Mouse (Mus musculus) lung, adult 2 months (tissue): ENCODE results near the gene Sod1. TPM values are rescaled to one million over a fixed set of nuclear protein-coding genes. Genes with fewer than 3 reads are reported as not detected.
A peak's percentile ranks its signal among the peaks of the same experiment; 100 is the strongest.

Experiments used
- DNase-seq: peaks from one replicate; pipeline ENCODE4 v3.0.0; 2022
- H3K4me1 ChIP-seq: fragments of 200-500 bp; 2 replicates; pipeline ENCODE4 v1.6.1; 2011; ENCODE audit warnings: low read length; ENCODE audit not compliant: control insufficient read depth, insufficient read depth
- H3K4me3 ChIP-seq: fragments of 200-500 bp; replicated peaks from 2 replicates; pipeline ENCODE3; 2011; ENCODE audit warnings: low read depth, mild to moderate bottlenecking, control low read depth, low read length; ENCODE audit errors: extremely low read depth
- CTCF ChIP-seq: fragments of 200-500 bp; IDR thresholded peaks from 2 replicates; pipeline ENCODE4 v1.5.1; 2011; ENCODE audit warnings: mild to moderate bottlenecking, low read length, control low read depth; ENCODE audit not compliant: insufficient read depth
- POLR2A ChIP-seq: fragments of 200-500 bp; IDR thresholded peaks from 2 replicates; pipeline ENCODE4 v1.6.1; 2011; ENCODE audit warnings: low read depth, mild to moderate bottlenecking, control low read depth, low read length, borderline replicate concordance; ENCODE audit errors: extremely low read depth
- WGBS: fragments of 180-500 bp; shearing (Covaris S2); methylation state at CpG from one replicate; pipeline ENCODE4 v1.1.7; 2018; 5-methylcytosine and 5-hydroxymethylcytosine counted together
- polyA plus RNA-seq: library from polyadenylated mRNA; depleted of rRNA; stranded (reverse); fragments of >200 nt; gene quantifications from 2 replicates; pipeline ENCODE4 v1.2.3, GENCODE M21; 2012

The Sod1 gene
- polyA plus RNA-seq, 1 experiment, result 549 TPM

- under 1% methylated on average over 52 of the region's 52 CpGs for WGBS
- Histone ChIP-seq H3K4me1 (peaks cover 3% of the 10 kb centered on the region), H3K4me3 (peak overlapping the region; percentile 75)
- DNase-seq, result peak; percentile 69
- TF ChIP-seq CTCF, result no peak
- TF ChIP-seq POLR2A, result no peak
These were observed 408 bp downstream of the Sod1 start for GRCm38 (mm10) chr16:90220892-90221431.

- no peak for DNase-seq
- WGBS, result under 1% methylated on average over 20 of the region's 20 CpGs
- H3K4me1 ChIP-seq, result peaks cover 3% of the 10 kb centered on the region
- TF ChIP-seq POLR2A (no peak), CTCF (no peak)
- peak overlapping the region; percentile 75 for H3K4me3 ChIP-seq
These were observed 1.0 kb downstream of the Sod1 start for GRCm38 (mm10) chr16:90221441-90222070.

- Histone ChIP-seq H3K4me1 (peaks cover 6% of the 10 kb centered on the region), H3K4me3 (no peak overlapping the region)
- TF ChIP-seq CTCF, result no peak
- TF ChIP-seq POLR2A, result no peak
- no peak for DNase-seq
- WGBS, result 82% methylated on average over 6 of the region's 6 CpGs
These were observed 9.3 kb downstream of the Sod1 start for GRCm38 (mm10) chr16:90229897-90230296.

- WGBS, result 81% methylated on average over 7 of the region's 7 CpGs
- H3K4me3 ChIP-seq, result no peak overlapping the region
- no peak for TF ChIP-seq CTCF
- no peak for TF ChIP-seq POLR2A
- peaks cover 6% of the 10 kb centered on the region for H3K4me1 ChIP-seq
- no peak for DNase-seq
These were observed 10.7 kb downstream of the Sod1 start for GRCm38 (mm10) chr16:90231302-90231701.

- no peak for TF ChIP-seq POLR2A
- TF ChIP-seq CTCF, result no peak
- WGBS, result 83% methylated on average over 10 of the region's 10 CpGs
- H3K4me3 ChIP-seq, result no peak overlapping the region
- DNase-seq, result no peak
- peaks cover 6% of the 10 kb centered on the region for H3K4me1 ChIP-seq
These were observed 13.1 kb downstream of the Sod1 start for GRCm38 (mm10) chr16:90233702-90234101.

GRCm38 (mm10) chr16:90234617-90235016, 14.1 kb downstream of the Sod1 start:
- 39% methylated on average over 6 of the region's 6 CpGs for WGBS
- H3K4me3 ChIP-seq, result no peak overlapping the region
- H3K4me1 ChIP-seq, result peaks cover 6% of the 10 kb centered on the region
- no peak for TF ChIP-seq CTCF
- no peak for TF ChIP-seq POLR2A
- no peak for DNase-seq

GRCm38 (mm10) chr16:90235188-90235587, 14.6 kb downstream of the Sod1 start:
- 78% methylated on average over 3 of the region's 3 CpGs for WGBS
- TF ChIP-seq POLR2A (no peak), CTCF (no peak)

GRCm38 (mm10) chr16:90239128-90239746, 18.7 kb downstream of the Sod1 start:
- TF ChIP-seq POLR2A (no peak), CTCF (no peak)
- Histone ChIP-seq H3K4me3 (no peak overlapping the region), H3K4me1 (peaks cover 3% of the 10 kb centered on the region)
- 71% methylated on average over 6 of the region's 6 CpGs for WGBS
- DNase-seq, result no peak

More at GRCm38 (mm10) chr16:90235188-90235587, 14.6 kb downstream of the Sod1 start:
- no peak for DNase-seq
- peaks cover 6% of the 10 kb centered on the region for H3K4me1 ChIP-seq
- H3K4me3 ChIP-seq, result no peak overlapping the region

- WGBS, result 86% methylated on average over 4 of the region's 4 CpGs
- TF ChIP-seq CTCF, result no peak
- TF ChIP-seq POLR2A, result no peak
- Histone ChIP-seq H3K4me1 (no peaks in the 10 kb centered on the region), H3K4me3 (no peak overlapping the region)
- DNase-seq, result no peak
These were observed 21.3 kb downstream of the Sod1 start for GRCm38 (mm10) chr16:90241875-90242274.
